Mouse (Mus musculus) right cerebral cortex, adult 2 months (tissue): ENCODE measurements around the gene Enkd1.

Experiments
- DNase-seq, 2 experiments: peaks; one replicate each; pipeline ENCODE4 v3.0.0; 2021 to 2022; ENCODE audit warnings: low spot score in 2 of 2

Enkd1 gene

GRCm38 (mm10) chr8:105702001-105702401 is 6.0 kb downstream of the Enkd1 start:
- no peak for DNase-seq

- DNase-seq, result peak; percentile 94 to 98
Observed at GRCm38 (mm10) chr8:105700966-105701824, 6.8 kb downstream of the Enkd1 start, which contains the start of the genes Acd and Pard6a. TSS of gene Acd (minus strand) at chr8:105701102. TSS of gene Pard6a (plus strand) at chr8:105701148.

- peak; percentile 67 to 76 for DNase-seq
Observed at GRCm38 (mm10) chr8:105700566-105700965, 7.4 kb downstream of the Enkd1 start.

- no peak for DNase-seq
Observed at GRCm38 (mm10) chr8:105699488-105700215, 8.4 kb downstream of the Enkd1 start.

- no peak for DNase-seq
Observed at GRCm38 (mm10) chr8:105698734-105699133, 9.3 kb downstream of the Enkd1 start.

GRCm38 (mm10) chr8:105697196-105697780 is 10.7 kb downstream of the Enkd1 start:
- no peak for DNase-seq

- DNase-seq, result no peak
Observed at GRCm38 (mm10) chr8:105695080-105695780, 12.8 kb downstream of the Enkd1 start.

- DNase-seq, result peak; percentile 46 to 54
Observed at GRCm38 (mm10) chr8:105694051-105694799, 13.8 kb downstream of the Enkd1 start.

- DNase-seq, result peak; percentile 76 to 84
Observed at GRCm38 (mm10) chr8:105693648-105694047, 14.4 kb downstream of the Enkd1 start.

GRCm38 (mm10) chr8:105692449-105693182 is 15.4 kb downstream of the Enkd1 start:
- no peak for DNase-seq

- no peak for DNase-seq
Observed at GRCm38 (mm10) chr8:105690978-105691377, 17.0 kb downstream of the Enkd1 start.

- DNase-seq, result no peak
Observed at GRCm38 (mm10) chr8:105689983-105690360, 18.0 kb downstream of the Enkd1 start.

- no peak for DNase-seq
Observed at GRCm38 (mm10) chr8:105689256-105689982, 18.6 kb downstream of the Enkd1 start.

- no peak for DNase-seq
Observed at GRCm38 (mm10) chr8:105688242-105688752, 19.7 kb downstream of the Enkd1 start.

GRCm38 (mm10) chr8:105687512-105687911 is 20.5 kb downstream of the Enkd1 start:
- DNase-seq, result no peak

GRCm38 (mm10) chr8:105686551-105686950 is 21.5 kb downstream of the Enkd1 start:
- no peak for DNase-seq

GRCm38 (mm10) chr8:105685796-105686308 is 22.2 kb downstream of the Enkd1 start, which contains the start of gene Carmil2:
TSS of gene Carmil2 (plus strand) at chr8:105686274.
- no peak for DNase-seq

- DNase-seq, result no peak
Observed at GRCm38 (mm10) chr8:105685325-105685724, 22.7 kb downstream of the Enkd1 start.

GRCm38 (mm10) chr8:105677891-105678290 is 30.1 kb downstream of the Enkd1 start:
- DNase-seq, result no peak
